Mouse (Mus musculus) lung, embryonic 16.5 days (tissue): ENCODE results near the gene Ldlrad3. TPM values are rescaled to one million over a fixed set of nuclear protein-coding genes. Genes with fewer than 3 reads are reported as not detected.
A peak's percentile ranks its signal among the peaks of the same experiment; 100 is the strongest.

ENCODE experiments used
- ATAC-seq: fragments of 200-750 bp; cut with Nextera tagmentation; 2 replicates; pipeline ENCODE4 v1.8.0; 2017; ENCODE audit warnings: low read depth, mild to moderate bottlenecking, moderate library complexity
- H3K27ac ChIP-seq: fragments of 300-500 bp; sonication (generic); 2 replicates; pipeline ENCODE4 v1.5.1; 2014; ENCODE audit warnings: mild to moderate bottlenecking, control low read depth, low read length
- H3K27me3 ChIP-seq: fragments of 300-500 bp; sonication (generic); 2 replicates; pipeline ENCODE4 v1.6.1; 2014; ENCODE audit warnings: low read depth, low read length, mixed read lengths; ENCODE audit not compliant: control insufficient read depth, insufficient read depth
- H3K36me3 ChIP-seq: fragments of 300-500 bp; sonication (generic); 2 replicates; pipeline ENCODE4 v1.6.1; 2014; ENCODE audit warnings: low read length; ENCODE audit not compliant: control insufficient read depth, insufficient read depth
- H3K4me1 ChIP-seq: fragments of 300-500 bp; sonication (generic); replicated peaks from 2 replicates; pipeline ENCODE4 v1.6.1; 2014; ENCODE audit warnings: low read length, mixed read lengths; ENCODE audit not compliant: control insufficient read depth, insufficient read depth
- H3K4me2 ChIP-seq: fragments of 300-500 bp; sonication (generic); 2 replicates; pipeline ENCODE4 v1.6.1; 2014; ENCODE audit warnings: low read depth, low read length, control low read depth
- H3K4me3 ChIP-seq: fragments of 300-500 bp; sonication (generic); 2 replicates; pipeline ENCODE4 v1.5.1; 2014; ENCODE audit warnings: mild to moderate bottlenecking, low read length, control low read depth
- H3K9ac ChIP-seq: fragments of 300-500 bp; sonication (generic); 2 replicates; pipeline ENCODE4 v1.6.1; 2014; ENCODE audit warnings: low read length, control low read depth
- H3K9me3 ChIP-seq: fragments of 300-500 bp; sonication (generic); 2 replicates; pipeline ENCODE4 v1.6.1; 2016; ENCODE audit warnings: low read length; ENCODE audit not compliant: control insufficient read depth
- WGBS: fragments of 180-500 bp; shearing (Covaris S2); extraction: QIAGEN DNeasy Blood & Tissue Kit; methylation state at CpG from one replicate; pipeline ENCODE4 v1.1.7; 2014; 5-methylcytosine and 5-hydroxymethylcytosine counted together
- polyA plus RNA-seq: library from polyadenylated mRNA; unstranded; fragments of >200 nt; fragmentation: Nextera tagmentation; extraction: Ambion mirVana; gene quantifications from 2 replicates; pipeline ENCODE4 v1.2.1, GENCODE M21; 2015

The Ldlrad3 gene
- polyA plus RNA-seq, 1 experiment from 2014 or later = 50.0 TPM

DNA sequence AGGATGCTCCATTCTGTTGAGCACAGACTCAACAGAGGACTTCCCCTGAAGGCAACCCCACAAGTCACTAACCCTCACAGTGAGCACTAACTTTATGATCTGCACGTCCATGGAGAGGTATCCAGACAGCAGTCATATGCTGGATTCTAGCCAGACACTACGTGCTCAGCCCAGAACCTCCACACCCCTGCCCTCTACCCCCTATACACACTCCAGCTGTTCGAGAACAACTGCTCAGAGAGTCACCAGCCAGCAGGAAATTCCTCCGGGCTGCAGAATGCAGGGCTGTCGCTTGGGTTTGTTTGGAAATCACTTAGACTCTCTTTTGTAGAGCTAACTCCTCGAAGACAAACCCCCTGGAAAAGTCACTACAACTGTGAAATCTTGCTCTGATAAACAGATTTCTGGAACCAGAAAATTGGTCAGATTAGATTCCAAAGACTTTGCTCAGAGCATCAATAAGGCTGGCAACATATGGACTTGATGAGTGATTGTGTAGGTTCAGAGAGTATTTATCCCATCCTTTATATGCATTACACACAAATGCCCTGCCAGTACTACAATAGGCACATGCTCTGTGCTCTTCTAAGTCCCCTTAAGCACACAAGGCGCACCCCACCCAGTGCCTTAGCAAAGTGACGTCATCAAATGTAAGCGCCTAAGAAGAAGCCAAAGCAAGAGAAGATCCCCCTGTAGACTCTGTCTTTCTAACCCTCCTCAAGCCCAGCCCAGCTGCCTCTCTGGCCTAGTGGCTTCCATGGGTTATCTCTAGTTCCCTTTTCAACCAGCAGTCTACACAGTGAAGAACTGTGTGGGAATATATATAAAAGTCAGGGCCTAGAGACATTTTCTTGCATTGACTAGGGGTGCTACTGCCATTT, 69.4 kb downstream of the Ldlrad3 start:
- peak; percentile 80 for ATAC-seq
- H3K27ac ChIP-seq = peak overlapping the region; percentile 85
- no peak overlapping the region for H3K4me2 ChIP-seq
- 15% methylated on average over 9 of the region's 9 CpGs for WGBS
- peaks cover 51% of the 10 kb centered on the region for H3K4me1 ChIP-seq
- H3K27me3 ChIP-seq = no peaks in the 10 kb centered on the region
- H3K9me3 ChIP-seq = no peaks in the 10 kb centered on the region
- H3K4me3 ChIP-seq = no peak overlapping the region
- no peak overlapping the region for H3K9ac ChIP-seq
- no peaks in the 10 kb centered on the region for H3K36me3 ChIP-seq

DNA sequence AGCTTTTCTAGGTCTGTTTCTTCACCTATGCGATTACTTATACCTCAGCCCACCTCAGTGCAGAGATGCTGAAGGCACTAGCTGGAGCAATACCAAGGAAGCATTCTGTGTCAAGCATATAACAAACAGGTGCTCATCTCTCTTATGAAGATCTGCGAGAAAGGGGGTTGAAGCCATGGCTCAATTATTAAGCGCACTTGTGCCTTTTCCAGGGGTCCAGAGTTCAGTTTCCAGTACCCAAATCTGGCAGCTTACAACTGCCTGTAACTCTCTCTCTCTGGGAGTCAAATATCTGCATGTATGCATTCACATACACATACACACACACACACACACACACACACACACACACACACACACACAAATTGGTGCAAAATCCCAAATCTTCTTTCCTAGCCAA, 72.4 kb downstream of the Ldlrad3 start:
- H3K4me2 ChIP-seq = no peak overlapping the region
- H3K36me3 ChIP-seq = no peaks in the 10 kb centered on the region
- H3K27ac ChIP-seq = no peak overlapping the region
- H3K4me3 ChIP-seq = no peak overlapping the region
- WGBS = 85% methylated on average over 3 of the region's 3 CpGs
- H3K27me3 ChIP-seq = no peaks in the 10 kb centered on the region
- H3K9ac ChIP-seq = no peak overlapping the region
- no peaks in the 10 kb centered on the region for H3K9me3 ChIP-seq
- peaks cover 33% of the 10 kb centered on the region for H3K4me1 ChIP-seq
- ATAC-seq = no peak

DNA sequence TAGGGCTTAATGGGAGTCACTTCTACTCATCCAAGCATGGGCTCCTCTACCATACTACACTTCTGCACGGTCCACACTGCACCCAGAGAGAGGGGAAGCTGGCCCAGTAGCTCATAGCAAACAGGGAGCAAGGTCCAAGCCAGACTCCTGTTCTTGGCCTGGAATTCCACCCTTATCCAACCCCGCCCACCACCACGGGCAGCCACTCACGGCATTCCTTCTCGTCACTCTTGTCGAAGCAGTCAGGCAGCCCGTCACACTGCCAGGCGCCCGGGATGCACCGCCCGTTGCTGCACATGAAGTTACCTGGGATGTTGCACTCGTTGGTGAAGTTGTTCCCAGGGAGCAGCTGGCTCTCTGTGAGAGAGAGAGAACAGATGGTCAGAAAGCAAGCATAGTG, 72.9 kb downstream of the Ldlrad3 start:
- H3K27ac ChIP-seq = no peak overlapping the region
- H3K27me3 ChIP-seq = no peaks in the 10 kb centered on the region
- no peak overlapping the region for H3K4me2 ChIP-seq
- H3K4me3 ChIP-seq = no peak overlapping the region
- H3K36me3 ChIP-seq = no peaks in the 10 kb centered on the region
- H3K9ac ChIP-seq = no peak overlapping the region
- no peaks in the 10 kb centered on the region for H3K9me3 ChIP-seq
- H3K4me1 ChIP-seq = peaks cover 33% of the 10 kb centered on the region
- WGBS = 50% methylated on average over 12 of the region's 12 CpGs
- ATAC-seq = peak; percentile 49

DNA sequence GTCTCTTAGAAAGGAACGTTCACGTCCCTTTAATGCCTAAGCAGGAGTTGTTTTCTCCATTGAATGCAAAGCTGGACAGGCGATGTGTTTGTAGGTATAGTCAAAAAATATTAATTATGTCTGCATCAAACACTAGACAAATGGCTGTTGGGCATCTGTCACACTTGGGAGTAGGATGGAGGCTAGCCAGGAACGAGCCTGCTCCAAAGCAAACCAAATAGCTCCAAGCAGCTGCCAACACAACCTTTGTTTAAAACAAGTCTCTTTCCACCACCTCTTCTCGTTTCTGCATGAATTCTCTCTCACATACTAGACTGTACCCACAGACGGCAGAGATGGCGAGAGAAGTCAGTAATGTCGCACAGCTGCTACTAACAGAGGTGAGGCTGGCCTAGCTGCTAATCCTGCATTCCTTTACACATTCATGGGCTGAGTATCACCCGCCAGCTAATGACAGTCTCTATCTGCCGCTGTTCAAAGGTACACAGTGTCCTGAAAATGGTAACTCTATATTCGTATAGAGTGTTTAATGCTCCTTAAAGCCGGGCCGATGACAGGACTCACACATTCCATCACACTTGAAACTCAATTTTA, 74.2 kb downstream of the Ldlrad3 start:
- no peak overlapping the region for H3K4me2 ChIP-seq
- 57% methylated on average over 13 of the region's 13 CpGs for WGBS
- no peak overlapping the region for H3K4me3 ChIP-seq
- no peak for ATAC-seq
- H3K36me3 ChIP-seq = no peaks in the 10 kb centered on the region
- peak overlapping the region; percentile 31; the same call in 1 of the 2 replicates for H3K27ac ChIP-seq
- no peak overlapping the region for H3K9ac ChIP-seq
- H3K27me3 ChIP-seq = no peaks in the 10 kb centered on the region
- peaks cover 28% of the 10 kb centered on the region for H3K4me1 ChIP-seq
- H3K9me3 ChIP-seq = no peaks in the 10 kb centered on the region

DNA sequence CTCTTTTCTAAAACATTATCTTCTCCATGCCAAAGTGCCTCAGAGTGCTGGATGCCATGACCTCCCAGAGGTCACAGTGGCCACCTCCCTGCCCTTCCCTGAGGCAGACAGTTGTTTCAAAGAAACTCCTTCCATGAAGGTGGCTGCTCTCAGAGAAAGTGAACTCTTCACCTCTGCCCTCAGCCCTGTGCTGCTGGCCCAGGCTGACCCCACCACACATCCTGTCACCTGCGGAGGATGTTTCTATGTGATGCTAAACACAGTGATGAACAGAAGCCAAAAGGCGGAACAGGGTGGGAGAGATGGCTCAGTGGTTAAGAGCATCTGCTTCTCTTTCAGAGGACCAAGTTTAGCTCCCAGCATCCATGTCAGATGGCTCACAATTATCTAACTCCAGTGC, 75.9 kb downstream of the Ldlrad3 start:
- Histone ChIP-seq H3K36me3 (no peaks in the 10 kb centered on the region), H3K4me2 (no peak overlapping the region), H3K4me1 (peaks cover 25% of the 10 kb centered on the region), H3K27me3 (no peaks in the 10 kb centered on the region), H3K4me3 (no peak overlapping the region), H3K9ac (no peak overlapping the region), H3K9me3 (no peaks in the 10 kb centered on the region), H3K27ac (no peak overlapping the region)
- no peak for ATAC-seq
- 87% methylated on average over 2 of the region's 2 CpGs for WGBS

DNA sequence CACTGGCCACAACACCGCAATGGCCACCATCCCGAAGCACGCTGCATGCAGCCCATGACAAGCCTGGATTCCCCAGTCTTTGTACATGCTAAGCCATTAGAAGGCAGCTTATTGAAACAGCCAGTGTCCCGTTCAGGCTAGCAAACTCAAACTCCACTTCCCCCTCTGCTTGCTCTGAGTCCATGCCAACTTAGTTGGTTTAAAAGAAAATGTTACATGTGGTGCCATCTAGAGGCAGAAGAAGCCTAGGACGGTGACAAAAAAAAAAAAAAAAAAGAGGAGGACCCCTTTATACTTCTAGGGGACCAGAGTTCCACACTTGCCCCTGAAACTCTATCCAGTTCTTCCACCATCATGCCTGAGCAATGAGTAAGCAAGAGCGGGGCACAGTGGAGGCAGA, 78.9 kb downstream of the Ldlrad3 start:
- Histone ChIP-seq H3K27me3 (no peaks in the 10 kb centered on the region), H3K9me3 (no peaks in the 10 kb centered on the region), H3K36me3 (no peaks in the 10 kb centered on the region), H3K4me3 (no peak overlapping the region), H3K9ac (no peak overlapping the region), H3K27ac (no peak overlapping the region), H3K4me2 (no peak overlapping the region), H3K4me1 (peaks cover 24% of the 10 kb centered on the region)
- WGBS = 61% methylated on average over 6 of the region's 6 CpGs
- peak; percentile 30; the same call in 1 of the 2 replicates for ATAC-seq

DNA sequence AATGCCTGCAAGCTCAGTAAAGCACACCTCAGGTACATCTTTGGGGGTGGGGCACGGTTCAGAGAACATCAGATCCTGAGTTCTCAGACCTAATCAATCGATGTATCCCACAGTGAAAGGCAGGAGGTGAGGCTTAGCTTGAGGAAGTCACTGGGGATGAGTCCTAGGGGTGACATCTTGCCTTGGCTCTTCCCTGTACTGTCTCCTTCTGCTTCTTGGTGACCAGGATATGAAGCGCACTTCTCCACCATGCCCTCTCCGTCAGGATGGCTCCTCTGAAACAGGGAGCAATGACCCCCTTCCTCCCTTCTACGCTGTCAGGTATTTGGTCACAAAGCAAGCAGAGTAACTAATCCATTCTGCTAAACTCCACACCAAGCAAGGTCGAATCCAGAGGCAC, 79.5 kb downstream of the Ldlrad3 start:
- no peak for ATAC-seq
- WGBS = 91% methylated on average over 6 of the region's 6 CpGs

DNA sequence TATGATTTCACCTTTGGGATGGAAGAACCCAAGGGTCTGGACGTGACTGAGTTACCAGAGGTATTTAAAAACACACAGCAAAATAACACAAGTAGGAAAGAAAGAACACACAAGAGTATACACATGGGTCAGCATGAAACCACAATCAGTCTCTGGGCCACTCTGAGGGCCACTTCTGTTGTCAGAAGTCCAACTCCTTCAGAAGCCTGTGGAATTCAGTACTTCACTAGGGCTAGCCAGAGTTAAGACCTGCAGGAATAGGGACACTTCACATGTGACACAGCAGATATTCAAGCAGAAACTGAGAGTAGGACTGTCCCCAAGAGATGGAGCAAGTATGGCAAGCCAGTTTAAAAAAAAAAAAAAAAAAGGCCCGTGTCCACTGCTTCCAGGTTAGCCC, 80.7 kb downstream of the Ldlrad3 start:
- Histone ChIP-seq H3K27ac (peak overlapping the region; percentile 45), H3K4me3 (no peak overlapping the region), H3K4me2 (no peak overlapping the region), H3K9ac (no peak overlapping the region), H3K27me3 (no peaks in the 10 kb centered on the region), H3K9me3 (no peaks in the 10 kb centered on the region), H3K4me1 (peaks cover 24% of the 10 kb centered on the region), H3K36me3 (no peaks in the 10 kb centered on the region)
- 64% methylated on average over 2 of the region's 2 CpGs for WGBS
- peak; percentile 57 for ATAC-seq

More for the DNA sequence above, 79.5 kb downstream of the Ldlrad3 start:
- no peak overlapping the region for H3K4me3 ChIP-seq
- H3K27me3 ChIP-seq = no peaks in the 10 kb centered on the region
- peaks cover 21% of the 10 kb centered on the region for H3K4me1 ChIP-seq
- no peak overlapping the region for H3K4me2 ChIP-seq
- no peaks in the 10 kb centered on the region for H3K9me3 ChIP-seq
- H3K27ac ChIP-seq = no peak overlapping the region
- H3K9ac ChIP-seq = no peak overlapping the region
- H3K36me3 ChIP-seq = no peaks in the 10 kb centered on the region

DNA sequence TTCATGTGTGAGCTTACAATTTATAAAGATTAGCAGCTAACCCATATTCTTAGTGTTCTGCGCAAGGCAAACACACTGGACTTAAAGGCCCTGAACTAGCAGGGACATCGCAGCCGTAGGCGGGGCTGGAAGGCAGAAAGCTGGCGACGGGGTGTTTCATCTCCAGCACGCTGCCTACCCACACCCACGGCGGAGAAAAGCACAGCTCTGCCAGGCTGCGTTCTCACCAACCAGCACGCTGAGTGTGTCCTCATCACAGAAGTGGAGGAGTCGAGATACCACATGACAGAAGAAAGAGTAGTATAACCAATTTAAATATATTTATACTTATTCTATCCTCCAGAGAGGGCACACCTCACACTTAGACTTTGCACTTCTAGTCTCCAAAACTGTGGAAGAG, 82.2 kb downstream of the Ldlrad3 start:
- no peak for ATAC-seq
- peaks cover 37% of the 10 kb centered on the region for H3K4me1 ChIP-seq

More for the DNA sequence above, 82.2 kb downstream of the Ldlrad3 start:
- Histone ChIP-seq H3K4me2 (no peak overlapping the region), H3K9me3 (no peaks in the 10 kb centered on the region), H3K36me3 (no peaks in the 10 kb centered on the region), H3K4me3 (no peak overlapping the region), H3K9ac (no peak overlapping the region), H3K27me3 (no peaks in the 10 kb centered on the region), H3K27ac (no peak overlapping the region)
- 82% methylated on average over 12 of the region's 12 CpGs for WGBS
